15 mouse cellular contexts compared by ENCODE assay signal in the genomic region with DNA sequence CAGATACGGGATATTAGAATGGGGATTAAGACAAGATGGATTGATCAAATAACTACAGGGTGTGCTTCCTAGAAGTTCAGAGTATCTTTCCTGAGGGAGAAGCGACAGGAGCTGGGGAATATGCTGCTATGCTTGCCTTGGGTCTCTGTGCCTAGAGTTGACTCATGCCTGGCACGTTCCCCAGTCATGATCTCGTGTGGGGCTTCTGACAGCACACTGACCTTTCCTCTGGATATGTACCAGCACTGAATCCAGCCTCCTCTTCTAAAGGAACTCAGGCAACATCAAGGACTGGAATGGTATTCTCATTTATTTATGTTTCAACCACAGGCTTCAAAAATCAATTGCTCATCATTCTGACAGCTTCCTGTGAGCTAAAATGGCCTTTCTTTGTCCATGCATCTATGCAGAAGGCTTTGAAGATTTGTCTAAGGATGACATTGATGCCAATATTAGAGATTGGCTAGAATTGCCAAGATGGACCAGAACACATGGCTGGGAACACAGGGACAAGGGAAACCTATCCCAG. TPM values are rescaled to one million over a fixed set of nuclear protein-coding genes. Genes with fewer than 3 reads are reported as not detected.
DNase-seq lines count a peak whose midpoint lies in the region; ATAC-seq lines count a peak whose summit lies in the region.
"Had no signal": no experiment of that assay in that cellular context is flagged by ENCODE, and none has a peak within 500 bp of the region (broad histone marks: within the 10 kb centered on the region; RNA-seq: fewer than 3 reads in every experiment).

No protein-coding gene starts in this region.

- no peak overlapping the region for H3K4me2 ChIP-seq in midbrain, embryonic 15.5 days
- H3K4me2 ChIP-seq: forebrain, embryonic 15.5 days; heart, embryonic 15.5 days; hindbrain, embryonic 15.5 days; limb, embryonic 15.5 days; lung, embryonic 14.5 days had no signal

- H3K9ac ChIP-seq in midbrain, embryonic 15.5 days, result no peak overlapping the region
- H3K9ac ChIP-seq: forebrain, embryonic 15.5 days; heart, embryonic 15.5 days; hindbrain, embryonic 15.5 days; limb, embryonic 15.5 days; lung, embryonic 14.5 days had no signal

- no peaks in the 10 kb centered on the region for H3K27me3 ChIP-seq in midbrain, embryonic 15.5 days (replicated peaks)
- H3K27me3 ChIP-seq: forebrain, embryonic 15.5 days; heart, embryonic 15.5 days; hindbrain, embryonic 15.5 days; limb, embryonic 15.5 days had no signal

- 84% methylated on average over 4 of the region's 4 CpGs for WGBS in midbrain, embryonic 15.5 days

- H3K36me3 ChIP-seq in midbrain, embryonic 15.5 days (replicated peaks), result no peaks in the 10 kb centered on the region
- H3K36me3 ChIP-seq: forebrain, embryonic 15.5 days; heart, embryonic 15.5 days; hindbrain, embryonic 15.5 days; limb, embryonic 15.5 days had no signal

- no peak overlapping the region for H3K4me3 ChIP-seq in midbrain, embryonic 15.5 days
- H3K4me3 ChIP-seq: forebrain, embryonic 15.5 days; heart, embryonic 15.5 days; hindbrain, embryonic 15.5 days; limb, embryonic 15.5 days; megakaryocyte, embryonic 14.5 days had no signal

- DNase-seq in cerebellum, adult 11 months, result peak; percentile 11
- peak; percentile 22 for DNase-seq in left cerebral cortex, postnatal 4 days
- no peak for DNase-seq in left cerebral cortex, adult 9 months (ENCODE audit: low spot score in 2 of 2)
- peak; percentile 30 for DNase-seq in cerebellum, adult 11-12 months
- peak; percentile 46 for DNase-seq in fibroblast of lung, adult 2 months (ENCODE audit: low read depth)
- DNase-seq in thymus, postnatal 10 days (ENCODE audit: low spot score in 2 of 2), result no peak
- DNase-seq: gastrocnemius, postnatal 25 days had no signal

- no peak overlapping the region for H3K27ac ChIP-seq in midbrain, embryonic 15.5 days
- H3K27ac ChIP-seq: forebrain, embryonic 15.5 days; heart, embryonic 15.5 days; hindbrain, embryonic 15.5 days; limb, embryonic 15.5 days had no signal

- H3K4me1 ChIP-seq in midbrain, embryonic 15.5 days, result no peaks in the 10 kb centered on the region
- H3K4me1 ChIP-seq: forebrain, embryonic 15.5 days; heart, embryonic 15.5 days; hindbrain, embryonic 15.5 days; limb, embryonic 15.5 days had no signal

- intact Hi-C loops in left cerebral cortex, postnatal 4 days (cut with DNase I), result no loop called here

- ATAC-seq in cerebellum, adult (ENCODE audit: insufficient number of reproducible peaks, low FRiP score, low TSS enrichment), result no peak; the same call in 1 of the 2 replicates
- ATAC-seq in midbrain, embryonic 15.5 days (replicated peaks), result no peak; the same call in 1 of the 2 replicates

- no peaks in the 10 kb centered on the region for H3K9me3 ChIP-seq in midbrain, embryonic 15.5 days
- H3K9me3 ChIP-seq: forebrain, embryonic 15.5 days; heart, embryonic 15.5 days; hindbrain, embryonic 15.5 days; limb, embryonic 15.5 days had no signal

RNA-seq across cellular contexts. Expression of a gene that starts 5.3 kb away (rescaled TPM):
- 1 to 10 TPM; 3.8 to 4.7 TPM for total RNA-seq in left cerebral cortex, postnatal 4 days (2021)
- 0.77 and 1.1 TPM in 2 replicates for polyA plus RNA-seq in midbrain, embryonic 15.5 days (2015; fragmentation: Nextera tagmentation; extraction: Ambion mirVana)
- total RNA-seq: gastrocnemius, postnatal 25 days had no signal
- polyA plus RNA-seq: forebrain, embryonic 15.5 days; limb, embryonic 15.5 days had no signal

RNA-seq across cellular contexts. Expression of a gene that starts 40.2 kb away (rescaled TPM):
- 1 to 10 TPM in 1 of 2 experiments, under 1 TPM in 1; 0.82 to 1.1 TPM for total RNA-seq in left cerebral cortex, postnatal 4 days (2021)
- polyA plus RNA-seq in midbrain, embryonic 15.5 days (2015; fragmentation: Nextera tagmentation; extraction: Ambion mirVana), result 0.65 and 0.71 TPM in 2 replicates

Comparison
In these comparisons a context has a peak if more than half of its experiments do, and no peak if none do; other contexts are left out.
1. DNase-seq: peak in cerebellum, adult 11 months (single experiment), left cerebral cortex, postnatal 4 days (single experiment), cerebellum, adult 11-12 months (single experiment) and fibroblast of lung, adult 2 months (single experiment); none in left cerebral cortex, adult 9 months (0 of 2) and thymus, postnatal 10 days (0 of 2).